Mouse (Mus musculus) lung, adult 2 months (tissue): ENCODE results near the gene Ak9.

ENCODE experiments used
- CTCF ChIP-seq: fragments of 200-500 bp; IDR thresholded peaks from 2 replicates; pipeline ENCODE4 v1.5.1; 2011; ENCODE audit warnings: mild to moderate bottlenecking, low read length, control low read depth; ENCODE audit not compliant: insufficient read depth
- POLR2A ChIP-seq: fragments of 200-500 bp; IDR thresholded peaks from 2 replicates; pipeline ENCODE4 v1.6.1; 2011; ENCODE audit warnings: low read depth, mild to moderate bottlenecking, control low read depth, low read length, borderline replicate concordance; ENCODE audit errors: extremely low read depth

DNA sequence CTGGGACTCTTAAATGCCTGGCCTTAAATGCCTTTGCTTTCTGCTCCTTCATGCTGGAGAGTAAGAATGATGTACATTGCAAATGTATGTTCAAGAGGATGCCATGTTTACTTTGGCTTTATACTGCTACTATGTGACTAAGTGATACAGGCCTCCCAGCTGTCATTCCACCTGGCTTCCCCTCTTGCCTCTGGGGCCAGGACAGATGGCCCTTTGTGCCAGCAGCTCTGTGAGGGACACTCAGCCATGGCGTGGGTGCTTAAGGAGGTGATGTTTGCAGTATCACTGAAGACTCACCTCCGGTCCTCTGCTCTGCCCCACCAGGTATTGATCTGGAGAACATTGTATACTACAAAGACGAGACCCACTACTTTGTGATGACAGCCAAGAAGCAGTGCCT is 176.2 kb downstream of the Ak9 start:
- TF ChIP-seq CTCF (no peak), POLR2A (no peak)
